Mouse (Mus musculus): ENCODE results near the gene Dtnb. TPM values are rescaled to one million over a fixed set of nuclear protein-coding genes. Genes with fewer than 3 reads are reported as not detected.

Dtnb gene
- polyA plus RNA-seq, 1 experiment from 2014 or later, result 47.2 TPM

DNA sequence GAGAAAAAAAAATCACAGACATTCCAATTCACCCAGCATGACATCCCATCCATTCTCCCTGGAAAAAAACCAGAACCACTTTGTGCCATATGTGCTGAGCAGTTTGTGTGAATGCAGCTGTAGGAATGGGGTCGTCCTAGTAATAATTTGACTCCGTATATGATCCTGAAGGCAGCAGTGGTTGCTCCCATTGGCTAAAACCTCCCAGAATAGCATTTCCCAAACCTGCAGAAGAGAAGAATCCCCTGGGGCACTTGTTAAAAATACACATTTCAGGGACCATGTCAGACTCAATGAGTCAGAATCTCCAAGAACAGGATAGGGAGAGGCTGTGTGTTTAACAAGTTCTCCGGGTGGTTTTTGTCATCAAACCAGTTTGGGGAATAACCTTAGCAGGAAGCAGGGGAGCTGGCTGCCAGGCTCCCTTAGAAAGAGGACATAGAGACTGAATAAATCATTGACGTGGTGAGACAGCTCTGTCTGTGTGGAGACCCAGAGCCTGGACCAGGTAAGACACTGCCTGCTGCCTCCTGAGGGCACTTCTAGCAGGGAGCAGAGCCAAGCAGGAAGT, 147.1 kb downstream of the Dtnb start:
- Histone ChIP-seq H3K27me3 (no peaks in the 10 kb centered on the region), H3K27ac (no peak overlapping the region), H3K9me3 (replicated peaks) (no peaks in the 10 kb centered on the region), H3K4me2 (no peak overlapping the region), H3K9ac (no peak overlapping the region), H3K4me1 (no peaks in the 10 kb centered on the region), H3K36me3 (peaks cover 8% of the 10 kb centered on the region), H3K4me3 (replicated peaks) (no peak overlapping the region)
- WGBS, result 71% methylated on average over 4 of the region's 4 CpGs
- no peak for ATAC-seq (replicated peaks; ENCODE audit: low FRiP score)

DNA sequence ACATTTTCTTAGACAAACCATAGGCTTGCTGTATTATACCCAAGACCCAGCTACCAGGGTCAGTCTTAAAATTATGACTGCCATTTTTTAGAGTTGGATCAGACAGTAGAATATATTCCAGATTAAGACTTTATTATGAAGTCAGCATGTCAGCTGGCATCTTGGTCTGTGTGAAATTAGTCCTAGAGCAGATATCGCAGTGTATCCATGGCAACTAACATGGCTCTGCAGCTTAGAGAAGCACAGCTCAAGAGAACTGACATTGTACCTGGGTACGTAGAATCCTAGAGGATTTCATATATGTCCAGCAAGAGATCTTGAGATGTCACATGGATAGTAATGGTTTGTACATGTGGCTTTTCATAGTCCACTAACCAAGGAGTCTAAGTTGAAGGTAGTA, 148.3 kb downstream of the Dtnb start:
- Histone ChIP-seq H3K27me3 (no peaks in the 10 kb centered on the region), H3K27ac (no peak overlapping the region), H3K4me1 (peaks cover 6% of the 10 kb centered on the region; the same call in 1 of the 2 replicates), H3K9ac (no peak overlapping the region), H3K9me3 (replicated peaks) (no peaks in the 10 kb centered on the region), H3K4me2 (no peak overlapping the region), H3K4me3 (replicated peaks) (no peak overlapping the region), H3K36me3 (peaks cover 8% of the 10 kb centered on the region)
- ATAC-seq (replicated peaks; ENCODE audit: low FRiP score), result no peak
- WGBS, result 91% methylated on average over 2 of the region's 2 CpGs

DNA sequence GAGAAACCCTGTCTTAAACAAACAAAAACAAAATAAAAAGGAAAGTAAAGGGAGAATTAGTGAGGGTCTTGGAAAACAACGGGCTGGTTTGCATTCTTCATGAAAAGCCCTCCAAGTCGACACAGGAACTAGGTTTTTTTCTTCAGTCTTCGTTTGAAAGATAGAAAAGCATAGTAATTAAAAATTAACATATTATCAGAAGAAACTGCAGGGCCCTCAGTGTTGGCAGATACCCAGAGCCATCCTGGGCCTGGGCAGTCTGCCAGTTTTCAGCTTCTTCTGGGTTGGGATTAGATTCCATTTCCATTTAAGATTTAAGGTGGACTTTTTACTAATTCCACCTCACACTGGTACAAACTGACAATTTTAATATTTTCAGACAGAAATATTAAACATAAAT, 151.6 kb downstream of the Dtnb start:
- Histone ChIP-seq H3K9ac (no peak overlapping the region), H3K36me3 (peaks cover 8% of the 10 kb centered on the region), H3K4me1 (peaks cover 6% of the 10 kb centered on the region; the same call in 1 of the 2 replicates), H3K4me3 (replicated peaks) (no peak overlapping the region), H3K4me2 (no peak overlapping the region), H3K27ac (0 out of 2 replicates have a peak overlapping the region, but pooled peaks have one; percentile 41), H3K27me3 (no peaks in the 10 kb centered on the region), H3K9me3 (replicated peaks) (no peaks in the 10 kb centered on the region)
- no peak for ATAC-seq (replicated peaks; ENCODE audit: low FRiP score)
- WGBS, result 41% methylated on average over 3 of the region's 3 CpGs

DNA sequence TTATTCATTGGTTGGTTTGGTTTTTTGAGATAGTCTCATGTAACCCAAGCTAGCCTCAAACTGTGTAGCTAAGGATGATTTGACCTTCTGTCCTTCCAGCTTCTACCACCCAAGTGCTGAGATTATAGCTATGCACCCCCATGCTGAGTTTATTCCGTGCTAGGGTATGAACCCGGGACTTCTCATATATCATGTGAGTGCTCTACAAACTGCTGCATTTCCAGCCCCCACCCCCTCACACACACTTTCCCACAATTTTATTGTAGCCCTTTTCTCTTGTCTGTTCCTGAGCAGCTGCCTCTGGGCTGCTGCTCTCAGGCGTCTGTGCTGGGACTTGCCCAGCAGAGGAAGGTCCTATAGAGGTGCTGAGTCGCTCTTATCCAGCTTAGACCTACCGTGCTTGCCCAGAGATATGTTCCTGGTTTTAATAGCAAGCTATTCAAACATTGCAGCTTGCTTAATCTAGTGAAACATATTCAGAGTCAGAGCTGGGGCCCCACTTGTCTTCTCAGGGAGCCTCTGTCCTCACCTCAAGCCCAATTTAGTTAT, 152.7 kb downstream of the Dtnb start:
- peaks cover 8% of the 10 kb centered on the region for H3K36me3 ChIP-seq

DNA sequence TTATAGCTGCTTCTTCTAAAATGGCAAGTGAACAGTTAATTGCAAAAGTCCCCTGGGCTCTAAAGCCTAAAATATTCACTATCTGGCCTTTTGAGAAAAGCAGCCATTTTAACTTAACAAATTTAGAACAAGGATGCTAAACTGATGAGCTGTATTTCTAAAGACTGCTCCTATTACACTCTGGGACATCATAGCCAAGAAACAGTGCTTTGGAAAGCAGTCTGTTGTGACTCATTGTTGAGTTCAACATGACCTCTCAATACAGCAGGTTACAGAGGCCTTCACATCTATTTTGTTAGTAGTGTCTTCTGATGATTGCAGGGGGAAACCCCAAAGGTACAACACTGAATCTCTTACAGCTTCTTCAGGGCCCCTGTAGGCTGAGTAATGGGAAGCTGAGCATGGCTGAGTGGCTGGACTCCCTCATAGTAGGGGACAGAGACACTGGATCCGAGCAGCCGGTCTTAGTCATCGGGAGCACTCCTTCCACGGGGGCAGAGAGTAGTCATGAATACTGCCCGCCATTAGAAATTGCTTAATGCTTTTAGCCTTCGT, 157.4 kb downstream of the Dtnb start:
- no peak for ATAC-seq (replicated peaks; ENCODE audit: low FRiP score)
- H3K4me2 ChIP-seq, result no peak overlapping the region
- H3K27me3 ChIP-seq, result no peaks in the 10 kb centered on the region
- H3K27ac ChIP-seq, result no peak overlapping the region
- 0 out of 2 replicates have a peak, but pooled peaks cover 4% of the 10 kb centered on the region for H3K36me3 ChIP-seq
- no peak overlapping the region for H3K9ac ChIP-seq
- no peak overlapping the region for H3K4me3 ChIP-seq (replicated peaks)
- H3K9me3 ChIP-seq (replicated peaks), result no peaks in the 10 kb centered on the region
- peaks cover 6% of the 10 kb centered on the region; the same call in 1 of the 2 replicates for H3K4me1 ChIP-seq
- 87% methylated on average over 6 of the region's 6 CpGs for WGBS

More for the DNA sequence above, 152.7 kb downstream of the Dtnb start:
- H3K4me2 ChIP-seq, result no peak overlapping the region
- ATAC-seq (replicated peaks; ENCODE audit: low FRiP score), result 0 out of 2 replicates have a peak, but pooled peaks have one; percentile 40
- H3K27me3 ChIP-seq, result no peaks in the 10 kb centered on the region
- H3K4me1 ChIP-seq, result peaks cover 6% of the 10 kb centered on the region; the same call in 1 of the 2 replicates
- H3K27ac ChIP-seq, result peak overlapping the region; percentile 11; the same call in 1 of the 2 replicates
- 36% methylated on average over 5 of the region's 5 CpGs for WGBS
- no peak overlapping the region for H3K9ac ChIP-seq
- H3K9me3 ChIP-seq (replicated peaks), result no peaks in the 10 kb centered on the region
- H3K4me3 ChIP-seq (replicated peaks), result no peak overlapping the region

DNA sequence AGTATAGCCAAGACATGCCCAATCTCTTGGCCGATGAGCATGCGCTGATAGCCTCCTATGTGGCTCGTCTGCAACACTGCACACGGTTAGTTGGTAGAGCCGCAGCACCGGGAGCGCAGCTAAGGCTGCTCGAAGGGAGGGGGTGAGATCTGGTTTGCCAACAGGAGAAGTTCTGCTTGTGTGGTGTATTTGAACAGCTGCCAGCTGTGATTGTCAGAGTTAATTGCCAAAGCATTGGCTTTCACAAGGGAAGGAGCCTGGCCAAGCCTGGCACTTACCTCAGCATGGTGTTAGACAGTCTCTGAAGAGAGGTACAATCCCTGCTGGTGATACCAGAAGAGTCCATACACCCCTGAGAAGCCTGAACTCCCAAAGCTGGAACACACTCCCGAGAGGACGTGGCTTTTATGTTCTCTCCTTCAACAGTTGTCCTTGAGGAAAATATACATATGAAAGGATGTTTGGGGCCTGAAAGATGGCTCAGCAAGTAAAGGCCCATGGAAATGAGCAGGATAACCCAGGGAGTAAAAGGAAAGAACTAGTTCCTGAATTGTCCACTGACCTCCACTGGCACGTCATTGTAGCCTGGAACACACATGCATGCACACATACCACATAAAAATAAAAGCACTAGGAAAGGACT, 160.6 kb downstream of the Dtnb start:
- no peaks in the 10 kb centered on the region for H3K27me3 ChIP-seq
- ATAC-seq (replicated peaks; ENCODE audit: low FRiP score), result no peak
- no peaks in the 10 kb centered on the region for H3K9me3 ChIP-seq (replicated peaks)
- no peak overlapping the region for H3K27ac ChIP-seq
- no peak overlapping the region for H3K4me2 ChIP-seq
- no peak overlapping the region for H3K4me3 ChIP-seq (replicated peaks)
- H3K36me3 ChIP-seq, result 0 out of 2 replicates have a peak, but pooled peaks cover 4% of the 10 kb centered on the region
- H3K4me1 ChIP-seq, result no peaks in the 10 kb centered on the region
- 81% methylated on average over 11 of the region's 11 CpGs for WGBS
- H3K9ac ChIP-seq, result no peak overlapping the region

DNA sequence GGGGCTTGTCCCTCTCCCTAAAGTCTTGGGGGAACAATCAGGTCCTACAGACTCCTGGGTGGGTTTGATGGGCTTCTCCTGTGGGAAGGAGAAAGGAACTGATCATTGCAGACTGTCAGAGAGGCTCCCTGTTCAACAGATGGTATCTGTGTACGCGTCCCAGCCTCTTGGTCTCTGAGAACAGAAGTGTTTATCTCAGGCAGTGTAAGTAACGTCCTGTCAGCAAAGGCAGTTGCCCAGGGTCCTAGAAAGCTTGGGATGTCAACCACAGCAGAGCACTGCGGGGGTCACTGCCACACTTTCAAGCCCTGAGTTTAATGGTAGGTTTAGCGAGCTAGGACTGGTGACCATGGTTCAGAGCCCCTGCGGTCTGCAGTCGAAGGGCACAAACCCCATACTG, 161.1 kb downstream of the Dtnb start:
- no peak overlapping the region for H3K27ac ChIP-seq
- H3K4me3 ChIP-seq (replicated peaks), result no peak overlapping the region
- no peaks in the 10 kb centered on the region for H3K9me3 ChIP-seq (replicated peaks)
- H3K27me3 ChIP-seq, result no peaks in the 10 kb centered on the region
- 0 out of 2 replicates have a peak, but pooled peaks cover 4% of the 10 kb centered on the region for H3K36me3 ChIP-seq
- ATAC-seq (replicated peaks; ENCODE audit: low FRiP score), result no peak
- H3K4me1 ChIP-seq, result no peaks in the 10 kb centered on the region
- H3K9ac ChIP-seq, result no peak overlapping the region
- WGBS, result 77% methylated on average over 7 of the region's 7 CpGs
- no peak overlapping the region for H3K4me2 ChIP-seq

DNA sequence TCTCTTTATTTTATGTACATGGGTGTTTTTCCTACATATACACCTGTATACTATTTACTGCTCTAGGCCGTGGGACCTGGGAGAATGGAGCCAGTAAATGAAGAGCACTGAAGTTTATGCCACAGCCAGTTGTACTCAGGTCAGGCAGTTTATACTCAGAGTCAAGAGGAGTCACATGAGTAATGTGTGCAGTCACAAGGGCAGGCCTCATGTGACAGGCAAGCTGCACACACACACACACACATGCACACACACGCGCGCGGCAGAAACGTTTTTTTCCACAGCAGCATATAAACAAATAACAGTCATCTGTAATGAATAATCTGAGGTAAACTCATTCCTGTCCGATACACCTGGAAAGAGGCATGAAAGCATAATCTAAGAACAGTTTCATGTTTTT, 164.8 kb downstream of the Dtnb start:
- no peak for ATAC-seq (replicated peaks; ENCODE audit: low FRiP score)
- Histone ChIP-seq H3K36me3 (0 out of 2 replicates have a peak, but pooled peaks cover 4% of the 10 kb centered on the region), H3K27me3 (no peaks in the 10 kb centered on the region), H3K4me2 (no peak overlapping the region), H3K27ac (no peak overlapping the region), H3K4me1 (peaks cover 14% of the 10 kb centered on the region; the same call in 1 of the 2 replicates), H3K9ac (no peak overlapping the region), H3K4me3 (replicated peaks) (no peak overlapping the region), H3K9me3 (replicated peaks) (no peaks in the 10 kb centered on the region)
- 88% methylated on average over 7 of the region's 7 CpGs for WGBS

DNA sequence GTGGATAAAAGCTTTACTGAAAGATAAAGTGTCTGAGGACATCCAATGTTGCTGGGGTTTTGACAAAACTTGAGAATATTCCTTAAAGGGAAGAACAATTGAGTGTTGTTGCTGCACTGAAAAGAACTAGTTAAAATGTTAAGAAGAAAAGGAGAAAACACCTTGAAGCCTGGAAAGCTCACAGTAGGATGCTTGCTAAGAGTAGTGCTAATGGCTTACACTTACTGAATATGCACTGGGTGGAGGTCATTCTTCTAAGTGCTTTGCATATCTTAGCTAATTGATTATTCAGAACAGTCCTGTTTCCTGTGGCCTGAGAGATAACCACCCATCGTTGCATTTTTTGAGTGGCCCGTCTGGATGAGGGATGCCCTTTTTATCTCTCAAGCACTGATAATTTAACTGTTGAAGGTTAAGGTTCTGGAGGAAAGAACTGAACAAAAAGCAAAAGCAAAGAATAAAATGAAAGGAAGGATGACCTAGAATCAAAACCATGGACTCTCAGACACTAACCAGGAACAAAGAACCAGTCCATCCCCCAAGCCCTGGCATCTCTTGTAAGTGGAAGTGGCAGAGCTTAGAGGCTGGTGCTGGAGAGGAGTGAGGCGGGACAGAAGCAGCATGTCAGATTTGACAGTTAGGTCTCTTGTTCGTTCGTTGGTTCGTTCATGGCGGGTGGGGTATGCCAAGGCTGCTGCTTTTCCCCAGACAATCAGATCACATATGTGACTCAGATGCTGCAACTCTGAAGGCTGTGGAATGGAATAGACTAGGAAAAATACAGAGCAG, 166.8 kb downstream of the Dtnb start:
- Histone ChIP-seq H3K4me2 (no peak overlapping the region), H3K9ac (no peak overlapping the region), H3K4me1 (peaks cover 14% of the 10 kb centered on the region; the same call in 1 of the 2 replicates), H3K27me3 (no peaks in the 10 kb centered on the region), H3K36me3 (no peaks in the 10 kb centered on the region), H3K9me3 (replicated peaks) (no peaks in the 10 kb centered on the region), H3K4me3 (replicated peaks) (no peak overlapping the region), H3K27ac (no peak overlapping the region)
- 67% methylated on average over 7 of the region's 7 CpGs for WGBS
- no peak for ATAC-seq (replicated peaks; ENCODE audit: low FRiP score)

DNA sequence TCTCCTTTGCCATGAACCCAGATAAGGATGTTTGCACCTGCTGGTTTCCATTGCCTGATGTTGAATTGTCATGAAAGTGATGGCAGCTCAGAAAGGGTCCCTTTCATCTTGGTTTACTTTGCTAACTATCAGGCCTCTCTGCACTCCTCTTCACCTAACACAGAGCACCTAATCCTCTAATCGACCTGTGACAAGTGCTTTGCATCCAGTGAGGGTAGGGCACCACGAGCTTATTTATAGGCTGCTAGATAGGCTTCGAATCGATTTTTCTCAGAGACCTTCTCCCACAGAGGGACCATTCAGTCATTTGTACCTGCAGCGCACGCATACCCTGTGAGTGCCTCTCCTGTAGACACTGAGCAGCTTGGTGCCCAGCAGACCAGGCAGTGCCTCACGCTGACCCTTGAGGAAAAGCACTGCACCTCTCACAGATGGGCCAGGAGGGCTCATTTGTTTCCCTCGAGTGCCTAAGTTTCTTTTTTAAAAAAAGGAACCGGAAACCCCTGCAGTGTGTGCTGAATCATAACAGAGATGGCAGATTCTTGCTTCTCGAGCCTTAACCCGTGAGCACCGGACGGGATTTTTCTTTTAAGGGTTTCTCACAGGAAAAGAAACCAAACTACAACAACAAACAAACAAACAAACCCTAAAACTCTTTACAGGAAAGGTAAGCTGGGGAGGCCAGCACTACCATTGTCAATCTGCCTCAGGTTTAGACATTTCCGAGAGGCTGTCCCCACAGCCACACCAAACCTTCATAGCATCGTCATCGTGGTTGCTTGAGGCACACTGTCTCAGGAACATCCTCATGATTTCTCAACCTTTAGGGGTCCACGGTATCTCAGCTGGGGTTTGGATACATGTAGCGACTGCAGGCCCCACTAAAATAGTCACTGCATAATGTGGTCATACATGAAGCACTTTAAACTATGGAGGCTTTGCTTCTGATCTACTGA, 167.8 kb downstream of the Dtnb start:
- no peak for ATAC-seq (replicated peaks; ENCODE audit: low FRiP score)
- H3K9me3 ChIP-seq (replicated peaks), result no peaks in the 10 kb centered on the region
- H3K4me1 ChIP-seq, result peaks cover 14% of the 10 kb centered on the region; the same call in 1 of the 2 replicates
- 69% methylated on average over 18 of the region's 18 CpGs for WGBS
- no peak overlapping the region for H3K4me2 ChIP-seq
- no peak overlapping the region for H3K9ac ChIP-seq
- no peak overlapping the region for H3K4me3 ChIP-seq (replicated peaks)
- no peaks in the 10 kb centered on the region for H3K27me3 ChIP-seq
- H3K36me3 ChIP-seq, result 0 out of 2 replicates have a peak, but pooled peaks cover 3% of the 10 kb centered on the region
- peak overlapping the region; percentile 34; the same call in 1 of the 2 replicates for H3K27ac ChIP-seq

DNA sequence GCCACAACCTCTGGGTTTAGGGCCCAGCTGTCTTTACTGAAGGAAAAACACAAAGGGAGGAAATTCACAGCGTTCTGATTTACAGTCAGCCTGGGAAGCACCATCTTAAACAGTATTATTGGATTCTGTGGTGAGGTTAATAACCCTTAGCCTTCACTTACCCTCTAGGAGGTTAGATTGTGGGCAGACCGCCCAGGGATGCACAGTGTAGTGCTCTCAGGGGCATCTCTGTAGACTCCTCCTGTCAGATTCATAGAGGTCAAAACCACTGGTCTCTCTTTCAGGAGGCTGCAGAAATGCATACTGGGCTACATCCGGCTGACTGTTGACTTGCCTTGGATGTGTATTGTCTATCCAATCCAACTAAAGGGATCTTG, 168.5 kb downstream of the Dtnb start:
- H3K4me3 ChIP-seq (replicated peaks), result no peak overlapping the region
- 33% methylated on average over 3 of the region's 3 CpGs for WGBS
- ATAC-seq (replicated peaks; ENCODE audit: low FRiP score), result peak; percentile 60; the same call in 1 of the 2 replicates
- no peaks in the 10 kb centered on the region for H3K9me3 ChIP-seq (replicated peaks)
- H3K4me2 ChIP-seq, result no peak overlapping the region
- peaks cover 14% of the 10 kb centered on the region for H3K4me1 ChIP-seq
- peak overlapping the region; percentile 4 for H3K27ac ChIP-seq
- no peak overlapping the region for H3K9ac ChIP-seq
- no peaks in the 10 kb centered on the region for H3K27me3 ChIP-seq
- 0 out of 2 replicates have a peak, but pooled peaks cover 3% of the 10 kb centered on the region for H3K36me3 ChIP-seq

Data from kidney, embryonic 15.5 days (tissue).